Mouse (Mus musculus) liver, embryonic 15.5 days (tissue): Measurements from ENCODE around the gene Wasl. TPM values are rescaled to one million over a fixed set of nuclear protein-coding genes. Genes with fewer than 3 reads are reported as not detected.

Experiments
- ATAC-seq: fragments of 200-750 bp; cut with Nextera tagmentation; 2 replicates; pipeline ENCODE4 v1.8.0; 2017; ENCODE audit warnings: moderate number of reproducible peaks, mild to moderate bottlenecking, moderate library complexity; ENCODE audit not compliant: insufficient read depth
- H3K27ac ChIP-seq: fragments of 300-500 bp; sonication (generic); replicated peaks from 2 replicates; pipeline ENCODE4 v1.5.1; 2015; ENCODE audit warnings: mild to moderate bottlenecking, inconsistent platforms
- H3K27me3 ChIP-seq: fragments of 300-500 bp; sonication (generic); 2 replicates; pipeline ENCODE4 v1.6.1; 2015; ENCODE audit warnings: mild to moderate bottlenecking, inconsistent platforms
- H3K36me3 ChIP-seq: fragments of 300-500 bp; sonication (generic); replicated peaks from 2 replicates; pipeline ENCODE4 v1.6.1; 2015; ENCODE audit warnings: moderate library complexity, mild to moderate bottlenecking, inconsistent platforms
- H3K4me1 ChIP-seq: fragments of 300-500 bp; sonication (generic); replicated peaks from 2 replicates; pipeline ENCODE4 v1.6.1; 2015; ENCODE audit warnings: inconsistent platforms
- H3K4me2 ChIP-seq: fragments of 300-500 bp; sonication (generic); 2 replicates; pipeline ENCODE4 v1.6.1; 2015; ENCODE audit warnings: moderate library complexity, mild to moderate bottlenecking, inconsistent platforms
- H3K4me3 ChIP-seq: fragments of 300-500 bp; sonication (generic); replicated peaks from 2 replicates; pipeline ENCODE4 v1.5.1; 2015; ENCODE audit warnings: mild to moderate bottlenecking, inconsistent platforms
- H3K9ac ChIP-seq: fragments of 300-500 bp; sonication (generic); 2 replicates; pipeline ENCODE4 v1.6.1; 2015; ENCODE audit warnings: moderate library complexity, mild to moderate bottlenecking, inconsistent platforms
- H3K9me3 ChIP-seq: fragments of 300-500 bp; sonication (generic); replicated peaks from 2 replicates; pipeline ENCODE4 v1.6.1; 2016; ENCODE audit warnings: inconsistent platforms
- WGBS: fragments of 180-500 bp; shearing (Covaris S2); methylation state at CpG from one replicate; pipeline ENCODE4 v1.1.7; 2015; ENCODE audit warnings: mixed read lengths; ENCODE audit not compliant: insufficient replicate concordance; 5-methylcytosine and 5-hydroxymethylcytosine counted together
- polyA plus RNA-seq: library from polyadenylated mRNA; unstranded; fragments of >200 nt; fragmentation: Nextera tagmentation; extraction: Ambion mirVana; gene quantifications from 2 replicates; pipeline ENCODE4 v1.2.1, GENCODE M21; 2015

Wasl gene
- polyA plus RNA-seq, 1 experiment from 2014 or later: 22.8 TPM

GRCm38 (mm10) chr6:24585431-24586310 lies 79.1 kb downstream of the Wasl start:
- Histone ChIP-seq H3K4me2 (no peak overlapping the region), H3K27me3 (no peaks in the 10 kb centered on the region), H3K4me3 (no peak overlapping the region), H3K9me3 (no peaks in the 10 kb centered on the region), H3K9ac (no peak overlapping the region), H3K27ac (no peak overlapping the region), H3K36me3 (no peaks in the 10 kb centered on the region), H3K4me1 (no peaks in the 10 kb centered on the region)
- no peak for ATAC-seq
- WGBS: 52% methylated on average over 10 of the region's 10 CpGs

DNA sequence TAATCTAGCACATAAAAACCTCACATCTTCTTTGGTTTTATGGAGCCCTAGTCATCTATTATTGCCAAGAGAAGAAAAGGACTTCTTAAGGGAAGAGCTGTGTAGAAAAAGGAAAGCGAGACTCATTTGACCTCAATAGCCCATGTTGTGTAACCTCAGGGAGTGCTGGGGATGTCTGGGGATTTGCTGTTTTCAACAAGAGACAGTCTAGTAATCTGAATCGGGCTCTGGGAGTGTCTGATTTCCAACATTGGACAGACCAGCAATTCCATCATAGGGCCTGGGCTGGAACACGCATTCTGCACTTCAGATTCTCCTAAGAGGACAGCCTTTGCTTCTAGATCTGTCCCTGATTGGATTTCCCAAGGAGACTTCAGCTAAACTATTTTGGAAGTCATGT lies 81.4 kb downstream of the Wasl start:
- Histone ChIP-seq H3K9me3 (no peaks in the 10 kb centered on the region), H3K4me3 (no peak overlapping the region), H3K4me2 (no peak overlapping the region), H3K9ac (no peak overlapping the region), H3K4me1 (no peaks in the 10 kb centered on the region), H3K36me3 (no peaks in the 10 kb centered on the region), H3K27ac (no peak overlapping the region), H3K27me3 (no peaks in the 10 kb centered on the region)
- no peak for ATAC-seq
- 57% methylated on average over 3 of the region's 3 CpGs for WGBS

- Histone ChIP-seq H3K9ac (no peak overlapping the region), H3K27me3 (no peaks in the 10 kb centered on the region), H3K4me1 (no peaks in the 10 kb centered on the region), H3K9me3 (no peaks in the 10 kb centered on the region), H3K4me2 (no peak overlapping the region), H3K4me3 (no peak overlapping the region), H3K36me3 (no peaks in the 10 kb centered on the region), H3K27ac (no peak overlapping the region)
- ATAC-seq: no peak
Observed at GRCm38 (mm10) chr6:24573319-24573718, 91.5 kb downstream of the Wasl start.

- 71% methylated on average over 14 of the region's 14 CpGs for WGBS
Observed at GRCm38 (mm10) chr6:24572431-24572830, 92.4 kb downstream of the Wasl start.

DNA sequence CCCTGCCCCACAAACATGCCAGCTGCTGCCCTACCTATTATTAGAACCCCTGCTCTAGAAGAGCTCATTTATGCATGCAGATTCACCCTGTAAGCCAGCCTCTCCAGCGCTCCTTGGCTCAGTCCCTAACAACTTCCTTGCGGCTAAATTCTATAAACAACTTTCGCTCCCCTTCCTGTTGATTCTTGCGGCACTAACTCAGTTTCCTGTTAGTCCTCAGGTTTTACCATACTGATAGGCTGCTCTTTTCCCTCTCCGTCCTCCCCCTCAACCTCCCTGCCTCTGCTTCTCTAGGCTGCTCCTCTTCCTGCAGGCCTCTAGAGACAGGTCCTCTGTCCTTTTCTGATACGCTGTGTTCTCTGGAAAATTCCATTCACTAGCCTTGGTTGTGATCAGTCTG lies 93.7 kb downstream of the Wasl start:
- Histone ChIP-seq H3K9me3 (no peaks in the 10 kb centered on the region), H3K27me3 (no peaks in the 10 kb centered on the region), H3K27ac (no peak overlapping the region), H3K9ac (no peak overlapping the region), H3K36me3 (no peaks in the 10 kb centered on the region), H3K4me2 (no peak overlapping the region), H3K4me1 (no peaks in the 10 kb centered on the region), H3K4me3 (no peak overlapping the region)
- ATAC-seq: peak; percentile 51
- 33% methylated on average over 6 of the region's 6 CpGs for WGBS

More at GRCm38 (mm10) chr6:24572431-24572830, 92.4 kb downstream of the Wasl start:
- no peaks in the 10 kb centered on the region for H3K9me3 ChIP-seq
- H3K36me3 ChIP-seq: no peaks in the 10 kb centered on the region
- no peaks in the 10 kb centered on the region for H3K4me1 ChIP-seq
- H3K27me3 ChIP-seq: no peaks in the 10 kb centered on the region
- H3K4me3 ChIP-seq: no peak overlapping the region
- no peak overlapping the region for H3K9ac ChIP-seq
- no peak overlapping the region for H3K27ac ChIP-seq
- no peak overlapping the region for H3K4me2 ChIP-seq
- no peak for ATAC-seq

GRCm38 (mm10) chr6:24570278-24570677 lies 94.5 kb downstream of the Wasl start:
- no peak overlapping the region for H3K4me2 ChIP-seq
- no peak for ATAC-seq
- no peaks in the 10 kb centered on the region for H3K27me3 ChIP-seq
- no peaks in the 10 kb centered on the region for H3K9me3 ChIP-seq
- no peaks in the 10 kb centered on the region for H3K36me3 ChIP-seq
- H3K9ac ChIP-seq: no peak overlapping the region
- no peaks in the 10 kb centered on the region for H3K4me1 ChIP-seq
- no peak overlapping the region for H3K27ac ChIP-seq
- H3K4me3 ChIP-seq: no peak overlapping the region
- 73% methylated on average over 11 of the region's 11 CpGs for WGBS

DNA sequence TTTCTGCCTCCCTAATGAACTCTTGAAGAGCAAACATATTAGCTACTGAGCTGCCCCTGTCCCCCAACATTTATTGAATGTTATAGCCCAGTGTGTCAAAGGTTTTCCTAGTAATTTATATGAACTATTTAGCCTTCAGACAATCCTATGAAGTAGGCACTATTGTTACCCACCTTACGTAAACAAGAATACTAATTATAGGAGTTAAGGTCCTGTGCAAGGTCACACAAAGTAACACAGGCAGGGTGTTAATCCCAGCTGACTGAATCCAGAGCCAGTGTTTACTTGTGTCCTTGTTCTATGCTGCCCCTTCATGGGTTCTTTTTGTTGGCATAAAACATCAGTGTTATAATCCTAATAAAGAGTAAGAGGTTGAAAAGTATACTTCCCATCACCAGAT lies 95.1 kb downstream of the Wasl start:
- no peaks in the 10 kb centered on the region for H3K9me3 ChIP-seq
- no peak for ATAC-seq
- H3K9ac ChIP-seq: no peak overlapping the region
- WGBS: 83% methylated on average over 1 of the region's 1 CpGs
- H3K27ac ChIP-seq: no peak overlapping the region
- no peaks in the 10 kb centered on the region for H3K27me3 ChIP-seq
- no peak overlapping the region for H3K4me3 ChIP-seq
- no peaks in the 10 kb centered on the region for H3K4me1 ChIP-seq
- no peak overlapping the region for H3K4me2 ChIP-seq
- no peaks in the 10 kb centered on the region for H3K36me3 ChIP-seq

GRCm38 (mm10) chr6:24568963-24569362 lies 95.8 kb downstream of the Wasl start:
- no peak for ATAC-seq
- no peak overlapping the region for H3K27ac ChIP-seq
- H3K9ac ChIP-seq: no peak overlapping the region
- H3K36me3 ChIP-seq: no peaks in the 10 kb centered on the region
- H3K4me3 ChIP-seq: no peak overlapping the region
- 60% methylated on average over 5 of the region's 5 CpGs for WGBS
- no peaks in the 10 kb centered on the region for H3K4me1 ChIP-seq
- H3K4me2 ChIP-seq: no peak overlapping the region
- H3K9me3 ChIP-seq: no peaks in the 10 kb centered on the region
- H3K27me3 ChIP-seq: no peaks in the 10 kb centered on the region

DNA sequence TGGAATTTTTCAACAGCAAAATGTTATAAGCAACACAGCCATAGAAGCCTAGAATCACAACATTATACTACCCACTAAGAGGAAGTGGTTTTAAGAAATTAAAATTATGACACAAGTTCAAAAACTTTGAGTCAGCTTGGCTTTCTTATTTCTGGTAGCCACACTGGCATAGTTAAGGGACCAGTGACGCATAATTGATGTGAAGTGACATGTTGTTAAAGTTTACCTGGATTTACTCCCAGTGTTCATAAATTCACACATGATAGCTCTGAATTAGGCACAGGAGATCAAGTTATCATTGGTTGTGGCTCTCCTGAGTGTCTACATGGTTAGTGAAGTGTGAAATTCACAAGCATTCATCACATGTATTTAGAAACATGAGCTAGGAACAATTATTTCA lies 99.9 kb downstream of the Wasl start:
- H3K9ac ChIP-seq: no peak overlapping the region
- no peak overlapping the region for H3K27ac ChIP-seq
- no peak overlapping the region for H3K4me2 ChIP-seq
- no peaks in the 10 kb centered on the region for H3K4me1 ChIP-seq
- H3K9me3 ChIP-seq: no peaks in the 10 kb centered on the region
- no peak for ATAC-seq
- WGBS: 67% methylated on average over 1 of the region's 1 CpGs
- no peaks in the 10 kb centered on the region for H3K36me3 ChIP-seq
- no peak overlapping the region for H3K4me3 ChIP-seq
- no peaks in the 10 kb centered on the region for H3K27me3 ChIP-seq

- no peak for ATAC-seq
- Histone ChIP-seq H3K4me1 (no peaks in the 10 kb centered on the region), H3K27ac (no peak overlapping the region), H3K36me3 (no peaks in the 10 kb centered on the region), H3K9ac (no peak overlapping the region), H3K9me3 (no peaks in the 10 kb centered on the region), H3K4me2 (no peak overlapping the region), H3K27me3 (no peaks in the 10 kb centered on the region), H3K4me3 (no peak overlapping the region)
- 50% methylated on average over 9 of the region's 9 CpGs for WGBS
Observed at GRCm38 (mm10) chr6:24564081-24564480, 100.7 kb downstream of the Wasl start.
